Mouse (Mus musculus) spleen, adult 2 months (tissue): ENCODE data around the gene Ccdc93. TPM values are rescaled to one million over a fixed set of nuclear protein-coding genes. Genes with fewer than 3 reads are reported as not detected.

Source experiments
- DNase-seq, 2 experiments: peaks; one replicate each; pipeline versions ENCODE4 v3.0.0 to v3.0.0-alpha.2; 2012 to 2021; ENCODE audit warnings: low spot score in 2 of 2, low read depth in 1 of 2
- H3K27ac ChIP-seq: fragments of 200-500 bp; 2 replicates; pipeline ENCODE4 v1.5.1; 2012; ENCODE audit warnings: low read length, inconsistent platforms; ENCODE audit not compliant: insufficient read depth
- H3K27me3 ChIP-seq: fragments of 200-500 bp; 2 replicates; pipeline ENCODE4 v1.6.1; 2012; ENCODE audit warnings: mild to moderate bottlenecking, moderate library complexity, low read length, inconsistent platforms; ENCODE audit not compliant: control insufficient read depth, insufficient read depth
- H3K36me3 ChIP-seq: fragments of 200-500 bp; 2 replicates; pipeline ENCODE4 v1.6.1; 2012; ENCODE audit warnings: mild to moderate bottlenecking, low read length, inconsistent platforms; ENCODE audit not compliant: control insufficient read depth, insufficient read depth
- H3K4me1 ChIP-seq: fragments of 200-500 bp; 2 replicates; pipeline ENCODE4 v1.6.1; 2011; ENCODE audit warnings: inconsistent platforms; ENCODE audit not compliant: control insufficient read depth, insufficient read depth, insufficient read length
- H3K4me3 ChIP-seq: fragments of 200-500 bp; 2 replicates; pipeline ENCODE4 v1.5.1; 2011; ENCODE audit warnings: mild to moderate bottlenecking, inconsistent platforms; ENCODE audit not compliant: insufficient read depth, insufficient read length; ENCODE audit errors: extremely low read depth
- CTCF ChIP-seq: fragments of 200-500 bp; IDR thresholded peaks from 2 replicates; pipeline ENCODE4 v1.5.1; 2011; ENCODE audit warnings: mild to moderate bottlenecking, inconsistent platforms; ENCODE audit not compliant: insufficient read depth, insufficient read length, insufficient replicate concordance; ENCODE audit errors: extremely low read depth
- POLR2A ChIP-seq: fragments of 200-500 bp; IDR thresholded peaks from 2 replicates; pipeline ENCODE4 v1.6.1; 2011; ENCODE audit warnings: low read depth, low read length, inconsistent platforms
- WGBS: fragments of 180-500 bp; shearing (Covaris S2); methylation state at CpG from one replicate; pipeline ENCODE4 v1.1.7; 2018; 5-methylcytosine and 5-hydroxymethylcytosine counted together
- polyA plus RNA-seq: library from polyadenylated mRNA; depleted of rRNA; stranded (reverse); fragments of >200 nt; gene quantifications from 2 replicates; pipeline ENCODE4 v1.2.3, GENCODE M21; 2012; rRNA removed

Ccdc93 gene
- polyA plus RNA-seq: 6.0 and 7.2 TPM in 2 replicates

DNA sequence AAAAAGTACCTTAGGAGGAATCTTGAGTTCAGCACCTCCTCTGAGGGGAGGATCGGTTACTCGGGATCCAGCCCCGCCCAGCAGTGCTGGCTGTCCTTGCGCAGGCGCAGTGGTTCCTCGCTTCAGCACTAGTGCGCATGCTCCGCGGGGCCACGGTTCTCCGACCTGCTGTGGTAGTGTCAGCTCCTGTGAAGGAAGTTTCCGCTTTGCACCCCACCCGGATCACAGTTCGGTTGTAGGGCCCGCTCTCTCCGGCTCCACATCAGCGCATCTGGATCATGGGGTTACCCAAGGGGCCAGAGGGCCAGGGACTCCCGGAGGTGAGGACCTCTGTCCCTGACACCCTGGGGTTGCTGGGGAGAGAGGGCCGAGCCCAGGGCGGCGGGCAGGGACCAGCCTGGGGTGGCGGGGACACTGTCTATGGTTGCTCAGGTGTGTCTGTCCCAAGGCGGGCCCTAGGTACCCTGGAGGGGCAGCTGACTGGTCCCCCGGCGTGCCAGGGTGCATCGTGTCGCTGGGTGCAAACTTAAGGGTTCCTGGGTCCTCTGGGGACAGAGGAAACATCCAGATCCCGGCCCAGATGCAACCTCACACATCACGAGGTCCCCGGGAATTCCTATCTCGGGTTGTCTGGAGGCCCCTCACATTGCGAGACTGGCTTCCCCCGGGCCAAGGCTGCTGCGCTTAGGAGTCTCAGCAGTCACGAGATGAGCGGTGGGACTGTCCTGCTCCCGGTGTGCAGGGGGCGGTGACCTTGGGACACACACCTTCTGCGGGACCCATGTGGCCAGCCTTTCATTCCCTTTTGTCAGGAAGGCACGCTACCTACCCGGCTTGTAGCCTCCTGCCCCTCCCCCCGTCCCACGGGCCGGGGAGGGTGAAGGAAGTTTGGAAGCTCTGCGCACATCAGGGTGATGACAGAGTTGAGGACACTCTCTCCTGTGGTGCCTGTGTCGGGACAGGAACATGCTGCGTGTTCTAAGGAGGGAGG is at the start of gene Ccdc93:
Gene Ccdc93 (plus strand): TSS at position 112 of the 991 bp plus-strand sequence.
- peak; percentile 85 to 100 for DNase-seq
- no peaks in the 10 kb centered on the region for H3K27me3 ChIP-seq
- H3K36me3 ChIP-seq: peaks cover 7% of the 10 kb centered on the region
- peak within 1 kb of the TSS; percentile 73 for H3K4me3 ChIP-seq
- no peaks in the 10 kb centered on the region for H3K4me1 ChIP-seq
- H3K27ac ChIP-seq: peak within 1 kb of the TSS; percentile 51
- WGBS: 1% methylated on average over 47 of the region's 47 CpGs
- TF ChIP-seq CTCF: no peak
- peak; percentile 71 for TF ChIP-seq POLR2A

DNA sequence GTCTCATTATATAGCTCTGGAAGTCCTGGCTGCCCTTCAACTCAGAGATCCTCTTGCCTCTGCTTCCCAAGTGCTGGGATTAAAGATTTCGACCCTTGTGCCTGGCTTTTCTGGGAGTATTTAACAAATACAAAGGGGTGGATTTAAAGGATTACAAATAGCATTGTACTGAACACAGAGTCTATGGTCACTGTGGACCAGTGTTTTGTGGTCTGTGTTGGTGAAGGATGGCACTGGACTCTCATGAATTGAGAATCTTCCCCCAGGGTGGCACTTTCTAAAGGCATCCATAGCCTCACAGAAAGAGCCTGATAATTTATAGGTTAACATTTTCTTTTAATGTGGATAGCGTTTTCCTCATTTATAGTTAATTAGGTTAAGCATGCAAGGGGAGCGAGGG is 49.3 kb upstream of the Ccdc93 start:
- H3K4me1 ChIP-seq: no peaks in the 10 kb centered on the region
- H3K27me3 ChIP-seq: no peaks in the 10 kb centered on the region
- no peaks in the 10 kb centered on the region for H3K36me3 ChIP-seq
- H3K27ac ChIP-seq: no peak overlapping the region
- DNase-seq: no peak
- TF ChIP-seq CTCF (no peak), POLR2A (no peak)
- 86% methylated on average over 3 of the region's 3 CpGs for WGBS
- H3K4me3 ChIP-seq: no peak overlapping the region

DNA sequence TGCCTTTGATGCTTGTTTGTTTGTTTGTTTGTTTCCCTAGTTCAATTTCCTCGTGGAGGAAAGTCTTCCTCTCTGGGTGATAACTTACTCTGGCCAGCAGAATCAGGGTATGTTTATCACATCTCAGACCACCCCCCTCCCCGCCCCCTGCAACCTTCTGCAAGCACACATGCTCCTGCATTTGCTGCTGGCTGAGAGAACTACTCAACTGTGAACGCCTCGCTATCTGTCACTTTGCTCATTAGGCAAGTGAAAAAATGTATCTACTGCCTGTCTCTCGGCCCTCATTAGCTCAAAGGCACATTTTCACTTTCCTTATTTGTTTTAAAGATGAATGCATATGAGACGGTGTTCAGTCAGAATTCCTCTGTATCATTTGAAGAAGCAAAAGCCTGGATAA is 42.5 kb upstream of the Ccdc93 start:
- no peaks in the 10 kb centered on the region for H3K4me1 ChIP-seq
- no peak for DNase-seq
- TF ChIP-seq POLR2A (no peak), CTCF (no peak)
- H3K4me3 ChIP-seq: no peak overlapping the region
- WGBS: 78% methylated on average over 6 of the region's 6 CpGs
- H3K27ac ChIP-seq: no peak overlapping the region
- H3K27me3 ChIP-seq: no peaks in the 10 kb centered on the region
- no peaks in the 10 kb centered on the region for H3K36me3 ChIP-seq

DNA sequence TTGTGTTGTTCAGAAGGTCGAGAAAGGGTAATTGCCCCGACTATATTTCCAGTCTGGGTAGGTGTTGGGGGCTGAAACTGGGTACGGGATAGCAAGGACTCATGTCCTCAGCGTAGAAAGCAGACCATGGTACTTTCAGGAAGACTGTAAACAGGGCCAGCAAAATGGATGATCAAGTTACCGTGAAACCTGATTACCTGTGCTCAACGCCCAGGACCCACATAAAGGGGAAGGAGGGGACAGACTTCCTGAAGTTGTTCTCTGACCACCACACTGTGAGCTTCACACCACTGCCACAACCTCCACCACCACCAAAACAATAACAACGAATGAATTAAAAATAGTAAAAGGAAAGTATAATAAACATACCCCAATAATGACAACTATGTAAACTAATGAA is 42.1 kb upstream of the Ccdc93 start:
- Histone ChIP-seq H3K27ac (no peak overlapping the region), H3K27me3 (no peaks in the 10 kb centered on the region), H3K36me3 (no peaks in the 10 kb centered on the region), H3K4me3 (no peak overlapping the region), H3K4me1 (no peaks in the 10 kb centered on the region)
- WGBS: 80% methylated on average over 7 of the region's 7 CpGs
- no peak for DNase-seq
- TF ChIP-seq CTCF: no peak
- TF ChIP-seq POLR2A: no peak

DNA sequence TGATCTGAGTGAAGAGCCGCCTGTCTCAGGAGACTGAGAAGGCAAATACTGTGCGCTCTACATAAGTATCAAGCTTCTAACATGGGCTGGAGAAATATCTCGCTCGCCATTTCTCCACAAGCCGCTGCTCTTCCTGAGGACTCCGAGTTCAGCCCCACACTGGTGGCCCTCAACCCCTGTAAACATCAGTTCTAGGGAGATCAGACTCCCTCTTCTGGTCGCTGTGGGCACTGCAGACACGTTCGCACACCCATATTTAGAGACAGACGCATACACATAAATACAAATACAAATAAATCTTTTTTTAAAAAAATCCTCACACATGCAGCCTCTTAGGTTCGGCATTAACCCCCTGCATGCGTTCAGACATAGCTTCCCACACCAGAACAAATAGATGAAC is 41.3 kb upstream of the Ccdc93 start:
- H3K27me3 ChIP-seq: no peaks in the 10 kb centered on the region
- H3K36me3 ChIP-seq: no peaks in the 10 kb centered on the region
- DNase-seq: no peak
- H3K4me1 ChIP-seq: no peaks in the 10 kb centered on the region
- WGBS: 87% methylated on average over 12 of the region's 12 CpGs
- TF ChIP-seq CTCF (no peak), POLR2A (no peak)
- H3K4me3 ChIP-seq: no peak overlapping the region
- H3K27ac ChIP-seq: no peak overlapping the region

DNA sequence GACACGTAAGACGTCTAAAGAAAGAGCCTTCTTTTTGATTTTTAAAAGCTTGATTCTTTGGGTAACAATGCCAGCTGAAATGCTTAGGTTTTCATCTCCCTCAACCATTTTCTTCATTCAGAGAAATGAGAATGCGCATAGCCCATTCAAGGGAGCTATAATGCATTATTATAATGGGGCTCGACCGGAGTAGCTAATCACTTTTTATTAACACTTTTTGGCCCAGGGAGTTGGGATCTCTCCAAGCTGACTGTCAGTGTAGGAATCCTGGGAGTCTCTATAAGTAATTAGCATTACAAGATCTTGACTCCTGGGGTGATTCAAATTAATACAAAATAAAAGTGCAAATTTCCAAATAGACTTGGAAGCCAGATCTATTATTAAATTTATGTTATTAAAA is 40.8 kb upstream of the Ccdc93 start:
- no peaks in the 10 kb centered on the region for H3K36me3 ChIP-seq
- TF ChIP-seq CTCF: no peak
- TF ChIP-seq POLR2A: no peak
- no peaks in the 10 kb centered on the region for H3K4me1 ChIP-seq
- no peaks in the 10 kb centered on the region for H3K27me3 ChIP-seq
- WGBS: 95% methylated on average over 5 of the region's 5 CpGs
- no peak overlapping the region for H3K4me3 ChIP-seq
- no peak overlapping the region for H3K27ac ChIP-seq
- no peak for DNase-seq

DNA sequence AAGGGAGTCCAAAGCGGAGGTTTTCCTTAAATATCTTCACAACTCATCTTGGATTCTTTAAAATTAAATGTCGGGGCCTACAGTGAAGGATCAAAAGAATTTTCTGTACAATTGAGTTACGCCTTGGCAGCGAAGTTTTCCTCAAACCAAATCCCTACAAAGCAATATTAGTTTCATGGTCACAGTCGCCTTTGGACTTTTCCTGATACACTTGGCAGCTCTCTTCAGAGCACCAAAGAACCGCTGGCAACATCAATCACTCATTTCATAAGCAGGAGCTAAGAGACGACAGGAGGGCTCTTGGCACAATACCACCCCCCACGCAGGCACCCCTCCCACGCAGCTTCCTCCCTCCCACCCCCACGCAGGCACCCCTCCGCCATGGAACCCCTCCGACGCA is 40.4 kb upstream of the Ccdc93 start:
- H3K27ac ChIP-seq: no peak overlapping the region
- H3K4me3 ChIP-seq: no peak overlapping the region
- no peaks in the 10 kb centered on the region for H3K36me3 ChIP-seq
- TF ChIP-seq CTCF: no peak
- TF ChIP-seq POLR2A: no peak
- no peaks in the 10 kb centered on the region for H3K4me1 ChIP-seq
- DNase-seq: no peak
- 84% methylated on average over 13 of the region's 13 CpGs for WGBS
- H3K27me3 ChIP-seq: no peaks in the 10 kb centered on the region
